Mouse (Mus musculus): ENCODE data around the gene Spaca6. TPM values are rescaled to one million over a fixed set of nuclear protein-coding genes. Genes with fewer than 3 reads are reported as not detected.
"Not testable (repeated sequence)": the region's sequence is repeated elsewhere in the genome, so short reads cannot be mapped to it uniquely, and the experiment has no call there.

Gene Spaca6
- polyA plus RNA-seq, 1 experiment from 2014 or later = 62.8 TPM

DNA sequence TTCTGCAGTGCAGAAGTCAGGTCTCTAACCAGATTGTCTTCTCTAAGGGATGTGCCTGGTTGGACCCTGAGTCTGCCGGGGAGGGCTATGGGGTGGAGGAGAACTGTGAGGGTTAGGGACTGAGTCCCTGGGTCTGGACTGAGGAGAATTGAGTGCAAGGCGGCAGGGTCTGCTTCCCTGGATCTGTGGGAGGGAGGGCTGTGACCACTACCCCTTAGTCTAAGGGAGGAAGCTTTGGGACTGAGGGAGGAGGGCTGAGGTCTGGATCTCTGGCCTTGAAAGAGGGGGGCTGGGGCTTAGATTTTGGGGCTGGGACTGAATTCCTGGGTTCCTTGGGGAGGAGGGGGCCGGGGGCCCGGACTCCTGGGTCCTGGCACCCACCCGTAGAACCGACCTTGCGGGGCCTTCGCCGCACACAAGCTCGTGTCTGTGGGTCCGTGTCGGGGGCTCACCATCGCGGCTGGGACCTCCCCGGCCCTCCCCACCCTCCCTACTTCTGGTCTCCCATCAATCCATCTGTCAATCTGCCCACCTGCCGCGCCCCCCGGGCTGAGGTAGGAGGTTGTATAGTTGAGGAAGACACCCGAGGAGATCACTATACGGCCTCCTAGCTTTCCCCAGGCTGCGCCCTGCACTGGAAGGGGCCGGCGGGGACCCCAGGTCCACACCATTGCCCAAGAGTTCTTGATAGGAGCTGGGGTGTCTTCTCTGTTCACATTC is 3.0 kb downstream of the Spaca6 start:
- Histone ChIP-seq H3K4me1 (replicated peaks) (peaks cover 51% of the 10 kb centered on the region), H3K4me3 (replicated peaks) (peak overlapping the region; percentile 80), H3K9me3 (no peaks in the 10 kb centered on the region), H3K27ac (peak overlapping the region; percentile 100), H3K9ac (replicated peaks) (peak overlapping the region; percentile 91), H3K4me2 (peak overlapping the region; percentile 91), H3K27me3 (no peaks in the 10 kb centered on the region), H3K36me3 (peaks cover 44% of the 10 kb centered on the region)
- ATAC-seq (ENCODE audit: insufficient number of reproducible peaks, insufficient read depth, low FRiP score, low TSS enrichment, low read depth) = no peak
- WGBS = 55% methylated on average over 23 of the region's 23 CpGs

DNA sequence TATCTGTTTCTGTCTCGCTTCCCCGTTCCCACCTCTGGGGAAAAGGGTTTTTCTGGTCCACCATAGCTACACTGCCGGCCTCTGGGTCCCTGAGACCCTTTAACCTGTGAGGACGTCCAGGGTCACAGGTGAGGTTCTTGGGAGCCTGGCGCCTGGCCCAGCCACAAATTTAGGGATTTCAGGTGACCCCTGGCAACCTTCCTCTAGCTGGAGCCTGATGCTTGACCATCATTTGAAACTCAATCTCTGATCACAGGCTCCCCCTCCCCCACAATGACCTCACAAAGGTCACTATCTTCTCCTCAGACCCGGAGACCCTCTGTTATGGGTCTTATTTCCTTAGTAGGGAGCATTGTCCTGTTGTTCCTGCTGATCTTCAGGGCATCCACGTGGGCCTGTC is 3.8 kb downstream of the Spaca6 start:
- Histone ChIP-seq H3K4me3 (replicated peaks) (peak overlapping the region; percentile 80), H3K4me1 (replicated peaks) (peaks cover 59% of the 10 kb centered on the region)

DNA sequence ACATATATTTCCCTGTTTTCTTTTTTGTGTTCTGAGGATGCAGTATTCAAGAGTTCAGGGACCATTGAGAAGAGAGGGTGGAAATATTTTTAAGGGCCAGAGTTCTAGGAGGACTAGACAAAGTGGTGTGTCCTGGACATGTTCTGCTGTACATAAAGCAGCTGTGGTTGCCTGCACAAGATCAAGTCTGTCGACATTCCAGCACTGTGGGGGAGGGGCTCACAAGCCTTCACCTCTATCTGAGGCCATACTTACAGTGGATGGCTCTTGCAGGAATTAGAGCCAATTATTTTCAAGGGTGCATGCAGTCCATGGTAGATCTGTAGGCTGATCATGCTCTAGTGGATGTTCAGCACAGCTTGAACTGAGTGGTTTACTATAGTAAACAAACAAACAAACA is 7.9 kb downstream of the Spaca6 start:
- Histone ChIP-seq H3K9me3 (no peaks in the 10 kb centered on the region), H3K27ac (peak overlapping the region; percentile 24; the same call in 1 of the 2 replicates), H3K9ac (replicated peaks) (no peak overlapping the region), H3K36me3 (peaks cover 82% of the 10 kb centered on the region), H3K4me1 (replicated peaks) (peaks cover 78% of the 10 kb centered on the region), H3K4me3 (replicated peaks) (no peak overlapping the region), H3K4me2 (peak overlapping the region; percentile 19), H3K27me3 (no peaks in the 10 kb centered on the region)
- ATAC-seq (ENCODE audit: insufficient number of reproducible peaks, insufficient read depth, low FRiP score, low TSS enrichment, low read depth) = no peak
- WGBS = 3% methylated on average over 1 of the region's 1 CpGs

More for the DNA sequence above, 3.8 kb downstream of the Spaca6 start:
- H3K27ac ChIP-seq = peak overlapping the region; percentile 41; the same call in 1 of the 2 replicates
- no peak for ATAC-seq (ENCODE audit: insufficient number of reproducible peaks, insufficient read depth, low FRiP score, low TSS enrichment, low read depth)
- peaks cover 51% of the 10 kb centered on the region for H3K36me3 ChIP-seq
- no peaks in the 10 kb centered on the region for H3K27me3 ChIP-seq
- H3K9me3 ChIP-seq = no peaks in the 10 kb centered on the region
- H3K4me2 ChIP-seq = peak overlapping the region; percentile 91
- H3K9ac ChIP-seq (replicated peaks) = peak overlapping the region; percentile 91; the same call in 1 of the 2 replicates
- 69% methylated on average over 7 of the region's 7 CpGs for WGBS

DNA sequence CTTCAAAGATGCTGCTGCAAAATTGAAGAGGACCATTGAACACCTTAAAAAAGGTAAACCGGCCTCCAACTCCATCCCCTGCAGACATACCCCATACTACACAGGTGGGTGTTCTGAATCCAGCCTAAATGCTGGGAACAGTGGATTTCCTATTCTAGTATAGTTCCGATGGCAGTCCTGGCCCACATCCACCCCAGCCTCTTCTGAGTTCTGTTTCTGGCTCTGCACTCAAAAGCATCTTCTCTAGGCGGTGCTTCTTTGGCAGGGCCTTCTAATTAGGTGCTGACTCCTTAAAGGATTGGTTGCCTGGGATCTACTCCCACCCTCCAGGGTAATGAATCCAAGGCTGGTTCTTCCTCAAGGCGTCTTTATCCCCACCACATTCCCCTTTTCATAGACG is 9.1 kb downstream of the Spaca6 start:
- H3K27me3 ChIP-seq = no peaks in the 10 kb centered on the region
- peaks cover 84% of the 10 kb centered on the region for H3K36me3 ChIP-seq
- H3K4me2 ChIP-seq = 0 out of 2 replicates have a peak overlapping the region, but pooled peaks have one; percentile 63
- peaks cover 66% of the 10 kb centered on the region for H3K4me1 ChIP-seq (replicated peaks)
- ATAC-seq (ENCODE audit: insufficient number of reproducible peaks, insufficient read depth, low FRiP score, low TSS enrichment, low read depth) = no peak
- WGBS = 75% methylated on average over 5 of the region's 5 CpGs
- no peaks in the 10 kb centered on the region for H3K9me3 ChIP-seq
- no peak overlapping the region for H3K9ac ChIP-seq (replicated peaks)
- no peak overlapping the region for H3K4me3 ChIP-seq (replicated peaks)
- 0 out of 2 replicates have a peak overlapping the region, but pooled peaks have one; percentile 79 for H3K27ac ChIP-seq

DNA sequence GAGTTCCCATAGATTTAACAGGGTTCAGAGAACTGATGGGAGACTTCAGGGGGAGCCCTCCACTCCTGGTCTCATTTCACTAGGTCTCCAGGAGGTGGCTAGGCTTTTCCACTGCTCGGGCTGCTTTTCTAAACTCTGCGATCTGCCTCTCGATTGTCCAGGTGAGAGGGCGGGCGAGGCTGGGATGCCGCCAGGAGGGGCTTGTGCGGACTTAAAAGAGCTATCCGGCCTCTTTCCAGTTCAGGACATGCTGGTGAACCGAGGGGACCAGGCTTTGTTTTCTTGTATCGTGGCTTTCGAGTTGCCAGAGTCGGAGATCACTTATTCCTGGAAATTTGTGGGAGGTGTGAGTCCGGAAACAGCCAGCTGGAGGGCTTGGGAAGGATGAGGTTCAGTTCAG is 10.5 kb downstream of the Spaca6 start:
- Histone ChIP-seq H3K27me3 (no peaks in the 10 kb centered on the region), H3K4me2 (peak overlapping the region; percentile 63), H3K4me1 (replicated peaks) (peaks cover 53% of the 10 kb centered on the region), H3K4me3 (replicated peaks) (peak overlapping the region; percentile 42), H3K9ac (replicated peaks) (peak overlapping the region; percentile 55; the same call in 1 of the 2 replicates), H3K27ac (peak overlapping the region; percentile 79), H3K36me3 (peaks cover 84% of the 10 kb centered on the region), H3K9me3 (no peaks in the 10 kb centered on the region)
- 7% methylated on average over 13 of the region's 13 CpGs for WGBS
- ATAC-seq (ENCODE audit: insufficient number of reproducible peaks, insufficient read depth, low FRiP score, low TSS enrichment, low read depth) = no peak

DNA sequence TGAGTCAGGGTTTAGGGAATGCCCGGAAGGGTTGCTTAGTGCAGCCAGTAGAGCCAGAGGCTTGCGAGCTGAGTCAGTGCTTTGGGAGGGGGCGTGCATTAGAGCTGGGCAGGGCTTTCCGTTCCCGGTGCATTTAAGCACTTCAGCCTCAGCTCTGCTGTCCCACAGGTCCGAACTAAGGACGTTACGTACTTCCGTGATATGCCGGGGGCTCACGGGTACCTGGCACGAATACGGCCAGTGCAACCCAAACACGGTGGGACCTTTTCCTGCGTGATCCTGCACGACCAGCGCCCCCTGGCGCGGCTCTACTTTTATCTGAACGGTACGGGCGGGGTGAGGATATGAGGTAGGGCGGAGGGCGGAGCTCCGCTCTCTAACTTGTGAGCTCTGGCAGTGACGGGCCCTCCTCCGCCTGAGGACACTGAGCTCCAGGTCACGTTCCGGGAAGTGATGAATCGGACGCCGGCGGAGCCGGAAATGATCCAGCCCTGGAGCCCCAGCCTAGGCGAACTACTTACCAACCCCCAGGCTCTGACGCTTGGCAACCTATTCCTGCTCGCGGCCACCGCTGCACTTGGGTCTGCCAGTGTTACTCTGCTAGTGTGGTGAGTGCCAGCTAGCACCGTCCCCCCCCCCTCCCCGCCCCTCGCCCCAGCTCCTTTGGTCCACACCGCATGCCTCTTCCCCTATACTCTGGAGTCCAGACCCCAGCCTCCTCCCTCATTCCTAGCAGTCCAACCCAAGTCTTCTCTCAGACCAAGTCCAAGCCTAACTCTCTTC is 11.2 kb downstream of the Spaca6 start:
- peaks cover 84% of the 10 kb centered on the region for H3K36me3 ChIP-seq
- H3K4me1 ChIP-seq (replicated peaks) = peaks cover 48% of the 10 kb centered on the region
- H3K27ac ChIP-seq = peak overlapping the region; percentile 79
- H3K9ac ChIP-seq (replicated peaks) = peak overlapping the region; percentile 55
- ATAC-seq (ENCODE audit: insufficient number of reproducible peaks, insufficient read depth, low FRiP score, low TSS enrichment, low read depth) = peak; percentile 97
- peak overlapping the region; percentile 42 for H3K4me3 ChIP-seq (replicated peaks)
- H3K4me2 ChIP-seq = peak overlapping the region; percentile 63
- no peaks in the 10 kb centered on the region for H3K9me3 ChIP-seq
- WGBS = 2% methylated on average over 43 of the region's 43 CpGs
- no peaks in the 10 kb centered on the region for H3K27me3 ChIP-seq

DNA sequence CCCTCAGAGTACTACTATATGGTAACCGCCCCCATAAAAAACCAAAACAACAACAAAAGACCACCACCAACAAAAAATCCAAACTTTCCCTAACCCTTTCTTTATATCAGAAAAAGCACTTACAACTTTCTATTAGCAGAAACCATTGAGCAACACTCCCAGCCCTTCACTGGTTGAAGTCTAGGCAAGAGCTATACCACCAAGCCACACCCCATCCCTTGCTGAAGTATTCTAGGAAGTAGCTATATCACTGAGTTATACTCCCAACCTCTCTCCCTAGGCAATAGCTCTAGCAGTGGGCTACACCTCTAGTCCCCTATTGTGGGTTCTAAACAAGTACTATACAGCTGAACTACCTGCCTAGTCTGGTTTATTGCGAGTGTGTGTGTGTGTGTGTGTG is 12.3 kb downstream of the Spaca6 start:
- peaks cover 37% of the 10 kb centered on the region for H3K4me1 ChIP-seq (replicated peaks)
- no peak overlapping the region for H3K9ac ChIP-seq (replicated peaks)
- H3K4me3 ChIP-seq (replicated peaks) = no peak overlapping the region
- H3K36me3 ChIP-seq = peaks cover 80% of the 10 kb centered on the region
- ATAC-seq (ENCODE audit: insufficient number of reproducible peaks, insufficient read depth, low FRiP score, low TSS enrichment, low read depth) = no peak
- H3K27ac ChIP-seq = no peak overlapping the region; the same call in 1 of the 2 replicates
- no peaks in the 10 kb centered on the region for H3K9me3 ChIP-seq
- WGBS = 94% methylated on average over 2 of the region's 2 CpGs
- no peaks in the 10 kb centered on the region for H3K27me3 ChIP-seq
- no peak overlapping the region for H3K4me2 ChIP-seq

DNA sequence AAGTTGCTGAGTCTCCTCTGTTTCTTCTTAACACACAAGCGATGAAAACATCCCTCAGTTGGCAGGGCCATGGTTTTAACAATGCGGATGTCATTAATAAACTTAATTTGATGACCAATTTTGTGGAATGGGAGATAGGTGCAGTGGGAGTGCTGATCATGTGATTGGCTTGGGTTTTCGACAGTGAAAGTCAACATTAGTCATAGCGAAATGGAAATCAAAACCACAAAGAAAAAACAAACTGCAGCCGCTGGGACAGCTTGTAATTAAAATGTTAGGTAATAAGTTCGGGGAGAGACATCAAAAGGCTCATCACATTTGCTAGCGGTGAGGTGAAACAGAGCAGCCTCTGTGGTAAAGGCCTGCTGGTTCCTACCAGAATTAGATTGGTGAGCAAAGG is 13.8 kb downstream of the Spaca6 start:
- Histone ChIP-seq H3K27ac (no peak overlapping the region), H3K27me3 (no peaks in the 10 kb centered on the region), H3K36me3 (peaks cover 69% of the 10 kb centered on the region), H3K4me2 (no peak overlapping the region), H3K4me1 (replicated peaks) (peaks cover 21% of the 10 kb centered on the region), H3K9ac (replicated peaks) (no peak overlapping the region), H3K9me3 (no peaks in the 10 kb centered on the region), H3K4me3 (replicated peaks) (no peak overlapping the region)
- WGBS = 93% methylated on average over 7 of the region's 7 CpGs
- no peak for ATAC-seq (ENCODE audit: insufficient number of reproducible peaks, insufficient read depth, low FRiP score, low TSS enrichment, low read depth)

DNA sequence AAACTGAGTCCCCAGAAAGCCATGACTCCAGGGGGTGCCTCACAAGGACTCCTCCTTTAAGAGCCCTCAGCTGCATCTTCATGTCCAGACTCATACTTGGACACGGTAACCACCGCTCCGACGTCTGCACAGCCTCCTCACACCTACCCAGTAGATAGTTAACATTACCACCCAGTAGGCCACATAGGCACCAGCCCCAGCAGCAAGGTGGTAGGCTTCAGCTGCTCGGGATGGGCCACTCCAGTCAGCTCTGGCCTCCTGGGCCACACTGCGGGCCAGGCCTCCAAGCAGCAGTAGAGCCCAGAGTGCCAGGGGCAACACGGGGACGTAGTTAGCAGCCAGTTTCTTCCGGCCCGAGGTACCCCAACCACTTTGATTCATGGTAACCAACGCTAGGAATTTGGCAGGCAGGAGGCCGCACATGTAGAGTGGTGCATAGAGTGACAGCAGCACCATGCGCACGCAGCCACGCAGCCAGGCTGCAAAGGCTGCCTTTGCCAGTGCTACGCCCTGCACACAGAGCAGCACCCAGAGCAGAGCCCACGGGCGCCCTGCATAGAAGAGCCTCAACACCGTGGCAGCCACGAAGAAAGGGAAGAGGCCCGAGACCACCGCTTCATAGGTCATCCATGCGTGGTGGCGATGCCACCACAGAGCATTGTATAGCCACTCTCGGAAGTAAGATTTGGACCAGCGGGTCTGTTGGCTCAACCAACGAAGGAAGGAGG is 16.7 kb downstream of the Spaca6 start:
- H3K9me3 ChIP-seq = no peaks in the 10 kb centered on the region
- H3K4me2 ChIP-seq = no peak overlapping the region
- H3K4me1 ChIP-seq (replicated peaks) = no peaks in the 10 kb centered on the region; the same call in 1 of the 2 replicates
- H3K9ac ChIP-seq (replicated peaks) = no peak overlapping the region
- H3K36me3 ChIP-seq = peaks cover 58% of the 10 kb centered on the region
- no peak overlapping the region for H3K4me3 ChIP-seq (replicated peaks)
- 77% methylated on average over 27 of the region's 27 CpGs for WGBS
- H3K27me3 ChIP-seq = peaks cover 8% of the 10 kb centered on the region
- ATAC-seq (ENCODE audit: insufficient number of reproducible peaks, insufficient read depth, low FRiP score, low TSS enrichment, low read depth) = no peak
- H3K27ac ChIP-seq = 0 out of 2 replicates have a peak overlapping the region, but pooled peaks have one; percentile 17

DNA sequence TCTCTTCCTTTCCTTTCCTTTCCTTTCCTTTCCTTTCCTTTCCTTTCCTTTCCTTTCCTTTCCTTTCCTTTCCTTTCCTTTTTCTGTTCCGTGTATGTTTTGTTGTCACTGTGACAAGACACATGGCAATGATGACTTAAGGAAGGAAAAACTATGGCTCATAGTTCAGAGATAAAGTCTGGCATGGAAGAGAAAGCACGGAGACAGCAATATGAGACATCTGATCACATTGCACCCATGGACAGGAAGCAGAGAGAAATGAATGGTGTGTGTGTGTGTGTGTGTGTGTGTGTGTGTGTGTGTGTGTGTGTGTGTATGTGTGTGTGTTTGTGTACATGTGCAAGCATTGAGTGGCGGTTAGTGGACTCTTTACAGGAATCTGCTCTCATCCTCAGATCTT is 17.6 kb downstream of the Spaca6 start:
- H3K9me3 ChIP-seq; ATAC-seq (ENCODE audit: insufficient number of reproducible peaks, insufficient read depth, low FRiP score, low TSS enrichment, low read depth); H3K27ac ChIP-seq; H3K4me3 ChIP-seq (replicated peaks); H3K4me2 ChIP-seq; H3K9ac ChIP-seq (replicated peaks); H3K4me1 ChIP-seq (replicated peaks): not testable (repeated sequence)
- 90% methylated on average over 3 of the region's 3 CpGs for WGBS
- peaks cover 52% of the 10 kb centered on the region for H3K36me3 ChIP-seq
- peaks cover 14% of the 10 kb centered on the region for H3K27me3 ChIP-seq
